8 mouse cellular contexts compared by ENCODE assay signal in the genomic region with DNA sequence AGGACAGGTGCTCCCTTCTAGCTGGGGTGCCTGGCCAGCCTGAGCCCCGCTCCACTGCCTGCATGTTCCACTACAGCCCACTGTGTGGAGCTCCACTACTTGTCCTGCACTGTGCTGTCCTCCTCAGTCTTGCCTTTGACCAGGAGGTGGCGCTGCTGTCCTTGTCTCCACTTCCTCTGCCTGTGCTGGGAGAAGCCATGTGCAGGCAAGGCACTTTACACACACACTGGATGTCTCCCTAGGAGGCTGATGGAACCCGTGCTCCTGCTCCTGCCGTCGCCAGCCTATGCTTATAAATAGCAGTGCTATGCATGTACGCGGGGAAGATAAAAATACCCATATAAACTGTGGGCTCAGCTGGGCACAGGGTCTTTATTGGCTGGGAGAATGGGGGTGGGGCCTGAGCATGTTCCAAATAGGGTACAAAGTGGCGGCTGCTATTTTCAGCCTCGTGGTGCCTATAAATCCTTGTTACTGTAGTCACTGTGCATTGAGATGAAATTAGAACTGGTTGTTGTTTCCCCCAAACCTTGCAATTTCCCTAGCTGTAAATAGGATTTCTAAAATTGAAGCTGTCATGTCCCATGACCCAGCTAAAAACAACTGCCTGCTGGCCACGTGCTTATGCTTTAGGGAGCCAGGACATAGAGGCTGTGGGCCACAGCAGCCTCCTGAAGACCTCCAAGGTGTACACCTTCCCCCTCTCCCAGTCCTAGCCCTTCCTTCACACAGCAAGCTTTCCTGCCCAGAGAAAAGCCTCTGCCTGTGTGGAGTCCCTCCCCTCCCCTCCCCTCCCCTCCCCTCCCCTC. TPM values are rescaled to one million over a fixed set of nuclear protein-coding genes. Genes with fewer than 3 reads are reported as not detected.
DNase-seq lines count a peak whose midpoint lies in the region; ATAC-seq and TF ChIP-seq lines count a peak whose summit lies in the region.

No protein-coding gene starts in this region.

- 11% methylated on average over 10 of the region's 10 CpGs for WGBS in heart, embryonic 13.5 days
- 13% methylated on average over 10 of the region's 10 CpGs for WGBS in kidney, postnatal 0 days
- 47% methylated on average over 10 of the region's 10 CpGs for WGBS in liver, adult 2 months

- H3K4me1 ChIP-seq in heart, embryonic 13.5 days: peaks cover 27% of the 10 kb centered on the region
- H3K4me1 ChIP-seq in kidney, postnatal 0 days (replicated peaks; ENCODE audit: insufficient read depth, low read length): no peaks in the 10 kb centered on the region
- H3K4me1 ChIP-seq in liver, adult 2 months (ENCODE audit: control insufficient read depth, insufficient read depth, low read length): no peaks in the 10 kb centered on the region

- TF ChIP-seq CTCF in brain, embryonic 14.5 days (IDR thresholded peaks at IDR 0.05; ENCODE audit: borderline replicate concordance, extremely low read depth, insufficient read depth, insufficient read length): peak; percentile 100
- peak; percentile 100 for TF ChIP-seq CTCF in kidney, postnatal 0 days (IDR thresholded peaks at IDR 0.05; ENCODE audit: low read depth)
- TF ChIP-seq CTCF in liver, adult 2 months (IDR thresholded peaks at IDR 0.05; ENCODE audit: low read depth, low read length): peak; percentile 100

- DNase-seq in CD4-positive helper T cell, adult 2 months (ENCODE audit: low read depth, low spot score): peak; percentile 92
- peak; percentile 97 for DNase-seq in brain, embryonic 14.5 days (ENCODE audit: low read depth)
- peak; percentile 97 for DNase-seq in kidney, postnatal 0 days (ENCODE audit: low spot score)
- peak; percentile 74 for DNase-seq in liver, adult 2 months (ENCODE audit: extremely low read depth, low read depth, low spot score)
- peak; percentile 86 for DNase-seq in spleen, postnatal 36 days (ENCODE audit: low spot score in 2 of 2)

- H3K9ac ChIP-seq in heart, embryonic 13.5 days: peak overlapping the region; percentile 61
- no peak overlapping the region for H3K9ac ChIP-seq in kidney, postnatal 0 days (ENCODE audit: low read depth, low read length)
- no peak overlapping the region for H3K9ac ChIP-seq in liver, adult 2 months (ENCODE audit: low read depth, low read length)

- H3K4me3 ChIP-seq in heart, embryonic 13.5 days: no peak overlapping the region
- no peak overlapping the region for H3K4me3 ChIP-seq in kidney, postnatal 0 days (replicated peaks; ENCODE audit: low read depth, low read length)
- H3K4me3 ChIP-seq in liver, adult 2 months (ENCODE audit: insufficient read depth, low read depth, low read length): no peak overlapping the region

- H3K27ac ChIP-seq in heart, embryonic 13.5 days (replicated peaks): peak overlapping the region; percentile 94
- H3K27ac ChIP-seq in kidney, postnatal 0 days: no peak overlapping the region
- no peak overlapping the region for H3K27ac ChIP-seq in liver, adult 2 months (replicated peaks; ENCODE audit: insufficient read depth, low read depth, low read length)

- no peak for TF ChIP-seq POLR2A in brain, embryonic 14.5 days (IDR thresholded peaks at IDR 0.05; ENCODE audit: borderline replicate concordance, extremely low read depth, insufficient read depth, insufficient read length, poor library complexity, severe bottlenecking)
- no peak for TF ChIP-seq POLR2A in liver, adult 2 months (IDR thresholded peaks at IDR 0.05; ENCODE audit: extremely low read depth, insufficient read depth, low read length)

- no peaks in the 10 kb centered on the region for H3K79me2 ChIP-seq in liver, adult 2 months (ENCODE audit: control insufficient read depth, insufficient read depth, low read length)

- H3K9me3 ChIP-seq in heart, embryonic 13.5 days: no peaks in the 10 kb centered on the region
- H3K9me3 ChIP-seq in kidney, postnatal 0 days (replicated peaks; ENCODE audit: low read length): no peaks in the 10 kb centered on the region

- peak; percentile 77 for ATAC-seq in erythroid progenitor cell, adult 5-6 weeks (replicated peaks; ENCODE audit: low FRiP score, poor library complexity, severe bottlenecking)
- ATAC-seq in heart, embryonic 13.5 days (ENCODE audit: extremely low read depth, insufficient number of reproducible peaks, low FRiP score, low TSS enrichment): peak; percentile 81
- ATAC-seq in kidney, postnatal 0 days (replicated peaks; ENCODE audit: low FRiP score, low read depth): peak; percentile 90
- ATAC-seq in monocyte, adult 5-6 weeks (replicated peaks; ENCODE audit: insufficient number of reproducible peaks, low FRiP score, low TSS enrichment, poor library complexity, severe bottlenecking): peak; percentile 95

- peaks cover 79% of the 10 kb centered on the region for H3K36me3 ChIP-seq in heart, embryonic 13.5 days
- H3K36me3 ChIP-seq in kidney, postnatal 0 days (ENCODE audit: insufficient read depth, low read length): peaks cover 49% of the 10 kb centered on the region
- peaks cover 10% of the 10 kb centered on the region for H3K36me3 ChIP-seq in liver, adult 2 months (ENCODE audit: control insufficient read depth, insufficient read depth, low read length)

- no peak overlapping the region for H3K4me2 ChIP-seq in heart, embryonic 13.5 days
- H3K4me2 ChIP-seq in kidney, postnatal 0 days (ENCODE audit: low read length): no peak overlapping the region

- H3K27me3 ChIP-seq in heart, embryonic 13.5 days (replicated peaks): no peaks in the 10 kb centered on the region
- H3K27me3 ChIP-seq in kidney, postnatal 0 days (ENCODE audit: insufficient read depth, low read length): no peaks in the 10 kb centered on the region
- H3K27me3 ChIP-seq in liver, adult 2 months (ENCODE audit: control insufficient read depth, insufficient read depth, low read length): no peaks in the 10 kb centered on the region

RNA-seq across cellular contexts. Expression of a gene that starts 11.1 kb away (rescaled TPM):
- polyA plus RNA-seq in brain, embryonic 14.5 days (2012; rRNA removed): 0.37 and 0.50 TPM in 2 replicates
- total RNA-seq in erythroid progenitor cell, adult 5-6 weeks (2015; ENCODE audit: low replicate concordance): not detected in 2 replicates
- total RNA-seq in erythroid progenitor cell, adult 5-6 weeks (2017; ENCODE audit: low replicate concordance): not detected in 2 replicates
- polyA plus RNA-seq in heart, embryonic 13.5 days (2015; fragmentation: Nextera tagmentation; extraction: Ambion mirVana): 0.27 and 0.34 TPM in 2 replicates
- 0.23 TPM in 1 of 2 replicates, not detected in the other for polyA plus RNA-seq in kidney, postnatal 0 days (2015; fragmentation: Nextera tagmentation; extraction: Ambion mirVana)
- not detected in 2 replicates for total RNA-seq in liver, adult 2 months (2014; rRNA removed)
- not detected in 2 replicates for polyA plus RNA-seq in liver, adult 2 months (2012; rRNA removed)
- not detected in 3 replicates for total RNA-seq in monocyte, adult 5-6 weeks (2017)

RNA-seq across cellular contexts. Expression of a gene that starts 14.2 kb away (rescaled TPM):
- 1.9 and 2.5 TPM in 2 replicates for polyA plus RNA-seq in brain, embryonic 14.5 days (2012; rRNA removed)
- not detected in 2 replicates for total RNA-seq in erythroid progenitor cell, adult 5-6 weeks (2015; ENCODE audit: low replicate concordance)
- total RNA-seq in erythroid progenitor cell, adult 5-6 weeks (2017; ENCODE audit: low replicate concordance): not detected in 2 replicates
- polyA plus RNA-seq in heart, embryonic 13.5 days (2015; fragmentation: Nextera tagmentation; extraction: Ambion mirVana): 0.35 and 0.78 TPM in 2 replicates
- polyA plus RNA-seq in kidney, postnatal 0 days (2015; fragmentation: Nextera tagmentation; extraction: Ambion mirVana): 0.33 and 0.42 TPM in 2 replicates
- not detected in 2 replicates for total RNA-seq in liver, adult 2 months (2014; rRNA removed)
- polyA plus RNA-seq in liver, adult 2 months (2012; rRNA removed): not detected in 2 replicates
- not detected in 3 replicates for total RNA-seq in monocyte, adult 5-6 weeks (2017)

RNA-seq across cellular contexts. Expression of a gene that starts 14.5 kb away (rescaled TPM):
- polyA plus RNA-seq in brain, embryonic 14.5 days (2012; rRNA removed): 102 and 109 TPM in 2 replicates
- total RNA-seq in erythroid progenitor cell, adult 5-6 weeks (2015; ENCODE audit: low replicate concordance): 2.9 and 3.4 TPM in 2 replicates
- total RNA-seq in erythroid progenitor cell, adult 5-6 weeks (2017; ENCODE audit: low replicate concordance): 1.9 TPM in 1 of 2 replicates, not detected in the other
- 32.4 and 33.4 TPM in 2 replicates for polyA plus RNA-seq in heart, embryonic 13.5 days (2015; fragmentation: Nextera tagmentation; extraction: Ambion mirVana)
- polyA plus RNA-seq in kidney, postnatal 0 days (2015; fragmentation: Nextera tagmentation; extraction: Ambion mirVana): 31.8 and 35.6 TPM in 2 replicates
- 12.4 and 12.8 TPM in 2 replicates for total RNA-seq in liver, adult 2 months (2014; rRNA removed)
- 15.4 and 18.5 TPM in 2 replicates for polyA plus RNA-seq in liver, adult 2 months (2012; rRNA removed)
- total RNA-seq in monocyte, adult 5-6 weeks (2017): 7.2 to 13.7 TPM (median 8.1 TPM) in 3 replicates

RNA-seq across cellular contexts. Expression of a gene that starts 41.9 kb away (rescaled TPM):
- 1.8 and 2.9 TPM in 2 replicates for polyA plus RNA-seq in brain, embryonic 14.5 days (2012; rRNA removed)
- not detected in 2 replicates for total RNA-seq in erythroid progenitor cell, adult 5-6 weeks (2015; ENCODE audit: low replicate concordance)
- not detected in 2 replicates for total RNA-seq in erythroid progenitor cell, adult 5-6 weeks (2017; ENCODE audit: low replicate concordance)
- polyA plus RNA-seq in heart, embryonic 13.5 days (2015; fragmentation: Nextera tagmentation; extraction: Ambion mirVana): 10.6 and 12.4 TPM in 2 replicates
- polyA plus RNA-seq in kidney, postnatal 0 days (2015; fragmentation: Nextera tagmentation; extraction: Ambion mirVana): 23.9 and 25.0 TPM in 2 replicates
- 0.20 TPM in 1 of 2 replicates, not detected in the other for total RNA-seq in liver, adult 2 months (2014; rRNA removed)
- 0.31 and 0.51 TPM in 2 replicates for polyA plus RNA-seq in liver, adult 2 months (2012; rRNA removed)
- 0.57 TPM in 1 of 3 replicates, not detected in the others for total RNA-seq in monocyte, adult 5-6 weeks (2017)
